Mouse (Mus musculus): ENCODE data around the gene Arl2.

- no peak for TF ChIP-seq REST (IDR thresholded peaks at IDR 0.05; ENCODE audit: insufficient read depth, insufficient read length)
- no peak for TF ChIP-seq POLR2A (IDR thresholded peaks at IDR 0.05; ENCODE audit: insufficient read length, low read depth)
- no peak for TF ChIP-seq MAX (IDR thresholded peaks at IDR 0.05; ENCODE audit: low read depth)
- no peak for TF ChIP-seq POLR2AphosphoS2 (IDR thresholded peaks at IDR 0.05; ENCODE audit: insufficient read length, low read depth)
- TF ChIP-seq USF1 (IDR thresholded peaks at IDR 0.05; ENCODE audit: low read depth), result no peak
- no peak for TF ChIP-seq TCF12 (IDR thresholded peaks at IDR 0.05; ENCODE audit: insufficient read depth, poor library complexity, severe bottlenecking)
- TF ChIP-seq E2F4 (IDR thresholded peaks at IDR 0.05; ENCODE audit: insufficient read depth), result no peak
Observed at GRCm38 (mm10) chr19:6097847-6098246, 43.5 kb downstream of the Arl2 start.
